Mouse (Mus musculus): ENCODE data around the gene Creb1. TPM values are rescaled to one million over a fixed set of nuclear protein-coding genes. Genes with fewer than 3 reads are reported as not detected.

Gene Creb1
- polyA plus RNA-seq, 1 experiment: 7.6 TPM

Other genes starting within 250 kb of the Creb1 start
- gene Mettl21a, start 84.6 kb downstream of the Creb1 start, polyA plus RNA-seq (2012; rRNA removed): 7.7 and 8.0 TPM in 2 replicates
- gene Ccnyl1, start 157.8 kb downstream of the Creb1 start, polyA plus RNA-seq (2012; rRNA removed): 11.3 and 21.9 TPM in 2 replicates
- gene Fzd5, start 205.1 kb downstream of the Creb1 start, polyA plus RNA-seq (2012; rRNA removed): 36.4 and 87.3 TPM in 2 replicates

All from large intestine, adult 2 months (tissue).